Mouse (Mus musculus) cerebellum, adult 2 months (tissue): ENCODE data around the gene Creb3l1.

Experiments used
- CTCF ChIP-seq: fragments of 200-500 bp; IDR thresholded peaks from 2 replicates; pipeline ENCODE4 v1.5.1; 2011; ENCODE audit warnings: low read depth, mild to moderate bottlenecking, control low read depth, low read length, moderate library complexity, borderline replicate concordance; ENCODE audit not compliant: insufficient read depth
- POLR2A ChIP-seq: fragments of 200-500 bp; IDR thresholded peaks from 2 replicates; pipeline ENCODE4 v1.6.1; 2011; ENCODE audit warnings: low read length, control low read depth, borderline replicate concordance; ENCODE audit not compliant: insufficient read depth

DNA sequence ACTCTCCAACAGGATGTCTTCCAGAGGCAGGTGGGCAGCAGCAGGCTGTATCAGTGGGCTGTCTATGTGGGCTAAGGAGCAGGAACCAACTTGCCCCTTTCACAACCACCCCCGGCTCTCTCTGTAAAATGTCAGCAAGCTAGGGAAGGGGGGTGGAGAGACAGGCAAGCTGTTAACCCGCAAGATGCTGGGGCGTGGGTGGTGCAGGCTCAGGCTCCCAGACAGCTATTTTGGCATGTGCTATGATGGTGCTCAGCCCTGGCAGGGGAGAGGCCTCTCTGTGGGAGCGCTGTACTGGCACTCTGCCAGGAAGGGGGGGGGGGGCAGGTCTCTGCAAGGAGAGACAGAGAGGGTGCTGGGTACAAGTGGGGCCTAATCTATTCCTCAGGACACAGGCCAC, 67.2 kb downstream of the Creb3l1 start:
- TF ChIP-seq CTCF (no peak), POLR2A (no peak)
